Mouse (Mus musculus) left cerebral cortex, postnatal 25 days (tissue): ENCODE data around the gene Tff2. TPM values are rescaled to one million over a fixed set of nuclear protein-coding genes. Genes with fewer than 3 reads are reported as not detected.

Experiments used
- DNase-seq, 2 experiments: peaks; one replicate each; pipeline ENCODE4 v3.0.0; 2022; ENCODE audit warnings: low spot score in 2 of 2, mixed read lengths in 1 of 2
- intact Hi-C: fragments of 180-260 bp; cut with DNase I; formaldehyde crosslinking; loops from one replicate; pipeline ENCODE4 v1.15.1; 2025
- total RNA-seq, 2 experiments: library from RNA; stranded (reverse); gene quantifications; 2 replicates each; pipeline ENCODE4 v1.2.3; 2021

Gene Tff2
- not detected for total RNA-seq

GRCm38 (mm10) chr17:31144040-31145037 is at the start of gene Tff2:
Tff2 (minus strand) TSS chr17:31144282.
- no peak for DNase-seq
- intact Hi-C loops = no loop called here

GRCm38 (mm10) chr17:31193360-31193759 is 49.3 kb upstream of the Tff2 start:
- DNase-seq = no peak
- intact Hi-C loops = no loop called here

- intact Hi-C loops = no loop called here
- no peak for DNase-seq
These were observed 48.6 kb upstream of the Tff2 start for GRCm38 (mm10) chr17:31192663-31193062.

GRCm38 (mm10) chr17:31191825-31192224 is 47.7 kb upstream of the Tff2 start:
- intact Hi-C loops = no loop called here

GRCm38 (mm10) chr17:31187370-31187769 is 43.3 kb upstream of the Tff2 start:
- DNase-seq = peak; percentile 63 to 80
- intact Hi-C loops = loop anchor here (1.0 to 2.0 kb wide), 2 partner anchors 49 to 177 kb away; no protein-coding TSS in a partner anchor

More at GRCm38 (mm10) chr17:31191825-31192224, 47.7 kb upstream of the Tff2 start:
- DNase-seq = no peak

GRCm38 (mm10) chr17:31184269-31184990 is 40.3 kb upstream of the Tff2 start:
- no peak for DNase-seq
- intact Hi-C loops = no loop called here

- intact Hi-C loops = no loop called here
- DNase-seq = peak; percentile 24 to 65
These were observed 39.3 kb upstream of the Tff2 start for GRCm38 (mm10) chr17:31183180-31183974.

- intact Hi-C loops = no loop called here
- no peak for DNase-seq
These were observed 37.4 kb upstream of the Tff2 start for GRCm38 (mm10) chr17:31181490-31181889.

- DNase-seq = no peak
These were observed 32.2 kb upstream of the Tff2 start for GRCm38 (mm10) chr17:31176321-31176720.

GRCm38 (mm10) chr17:31169796-31170195 is 25.7 kb upstream of the Tff2 start:
- DNase-seq = no peak
- intact Hi-C loops = no loop called here

More at GRCm38 (mm10) chr17:31176321-31176720, 32.2 kb upstream of the Tff2 start:
- intact Hi-C loops = no loop called here

- intact Hi-C loops = no loop called here
- no peak for DNase-seq
These were observed 21.0 kb upstream of the Tff2 start, which contains the start of gene Tff1 for GRCm38 (mm10) chr17:31165127-31165526. Tff1 (minus strand) TSS chr17:31165277.

GRCm38 (mm10) chr17:31163821-31164220 is 19.7 kb upstream of the Tff2 start:
- DNase-seq = no peak
- intact Hi-C loops = no loop called here

- intact Hi-C loops = no loop called here
- DNase-seq = no peak
These were observed 18.5 kb upstream of the Tff2 start for GRCm38 (mm10) chr17:31162607-31163006.

GRCm38 (mm10) chr17:31160291-31160690 is 16.2 kb upstream of the Tff2 start:
- DNase-seq = no peak
- intact Hi-C loops = no loop called here

GRCm38 (mm10) chr17:31157921-31158320 is 13.8 kb upstream of the Tff2 start:
- intact Hi-C loops = no loop called here
- no peak for DNase-seq

GRCm38 (mm10) chr17:31153785-31154184 is 9.7 kb upstream of the Tff2 start:
- DNase-seq = no peak
- intact Hi-C loops = no loop called here

GRCm38 (mm10) chr17:31152966-31153499 is 9.0 kb upstream of the Tff2 start:
- intact Hi-C loops = no loop called here
- no peak for DNase-seq

GRCm38 (mm10) chr17:31152512-31152911 is 8.4 kb upstream of the Tff2 start:
- intact Hi-C loops = no loop called here

GRCm38 (mm10) chr17:31145998-31146397 is 1.9 kb upstream of the Tff2 start:
- no peak for DNase-seq
- intact Hi-C loops = no loop called here

More at GRCm38 (mm10) chr17:31152512-31152911, 8.4 kb upstream of the Tff2 start:
- no peak for DNase-seq
